Mouse (Mus musculus) cerebellum, adult 2 months (tissue): Measurements from ENCODE around the gene Cd160.

Experiments
- CTCF ChIP-seq: fragments of 200-500 bp; IDR thresholded peaks from 2 replicates; pipeline ENCODE4 v1.5.1; 2011; ENCODE audit warnings: low read depth, mild to moderate bottlenecking, control low read depth, low read length, moderate library complexity, borderline replicate concordance; ENCODE audit not compliant: insufficient read depth
- POLR2A ChIP-seq: fragments of 200-500 bp; IDR thresholded peaks from 2 replicates; pipeline ENCODE4 v1.6.1; 2011; ENCODE audit warnings: low read length, control low read depth, borderline replicate concordance; ENCODE audit not compliant: insufficient read depth

- no peak for TF ChIP-seq CTCF
- TF ChIP-seq POLR2A, result no peak
These were observed 64.6 kb downstream of the Cd160 start for GRCm38 (mm10) chr3:96764528-96764927.
